Mouse (Mus musculus) kidney, postnatal 36 days (tissue): ENCODE results near the gene Mtmr12.
A peak's percentile ranks its signal among the peaks of the same experiment; 100 is the strongest.

ENCODE experiments used
- DNase-seq, 2 experiments: peaks; one replicate each; pipeline ENCODE4 v3.0.0; 2021 to 2022; ENCODE audit warnings: mixed read lengths in 2 of 2

Mtmr12 gene

DNA sequence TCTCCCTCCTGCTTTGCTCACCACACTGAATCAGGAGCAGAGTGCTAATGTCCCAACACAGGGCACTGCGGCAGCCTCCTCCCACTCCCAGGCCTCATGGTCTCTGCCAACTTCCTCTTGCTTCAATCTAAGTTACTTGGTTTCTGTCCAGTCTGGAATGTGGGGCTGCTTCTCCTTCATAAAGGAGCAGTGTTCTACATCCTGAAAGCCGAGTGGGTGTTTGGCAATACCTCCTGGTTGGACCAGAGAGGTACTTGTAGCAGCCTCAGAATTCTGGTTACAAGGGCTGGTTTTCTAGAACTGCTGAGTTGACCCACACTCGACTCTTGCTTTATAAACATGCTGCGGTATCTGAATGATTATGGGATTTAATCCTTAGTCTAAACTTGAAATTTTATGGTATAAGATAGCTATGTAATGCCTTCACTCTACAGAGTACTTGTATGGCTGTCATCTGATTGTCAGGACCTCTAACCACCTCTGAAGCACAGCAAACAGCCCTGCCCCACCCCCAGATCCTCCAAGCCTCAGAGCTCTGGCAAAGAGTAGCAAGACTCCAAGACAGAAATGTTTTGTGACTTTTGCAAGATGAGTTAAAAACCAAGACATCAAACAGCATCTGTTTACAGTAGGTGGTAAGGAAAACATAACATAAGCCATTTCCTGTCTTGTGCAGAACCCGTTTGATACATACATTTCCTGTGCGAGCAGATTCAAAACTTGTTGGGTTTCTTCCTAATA is 80.1 kb downstream of the Mtmr12 start:
- no peak for DNase-seq

DNA sequence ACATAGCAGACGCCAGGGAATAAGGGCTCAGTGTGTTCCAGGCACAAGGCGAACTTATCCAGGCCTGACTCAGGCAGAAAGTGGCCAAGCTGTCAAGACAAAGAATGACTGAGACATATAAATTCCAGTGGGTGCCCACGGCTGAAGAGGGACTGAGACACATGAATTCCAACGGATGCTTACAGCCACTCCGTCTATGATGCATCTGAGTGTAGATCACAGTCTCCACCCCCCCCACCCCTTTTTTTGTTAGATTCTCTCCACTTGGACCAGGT is 80.6 kb downstream of the Mtmr12 start:
- no peak for DNase-seq

DNA sequence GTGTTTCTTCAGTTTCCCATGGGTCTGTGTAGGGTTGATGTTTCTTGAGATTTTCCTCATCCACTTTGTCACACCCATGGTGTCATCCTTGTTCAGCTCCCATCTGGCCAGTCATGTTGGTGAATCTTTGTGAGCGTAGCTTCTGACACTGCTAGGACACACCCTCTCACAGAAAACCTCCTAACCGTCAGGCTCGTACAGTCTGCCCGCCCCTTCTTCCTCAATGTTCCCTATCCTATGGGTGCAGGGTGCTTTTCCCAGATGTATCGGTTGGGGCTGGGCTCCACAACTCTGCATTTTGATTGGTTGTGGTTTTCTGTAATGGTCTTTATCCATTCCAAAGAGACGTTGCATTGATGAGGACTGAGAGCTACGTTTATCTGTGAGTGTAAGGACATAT is 85.5 kb downstream of the Mtmr12 start:
- no peak for DNase-seq

DNA sequence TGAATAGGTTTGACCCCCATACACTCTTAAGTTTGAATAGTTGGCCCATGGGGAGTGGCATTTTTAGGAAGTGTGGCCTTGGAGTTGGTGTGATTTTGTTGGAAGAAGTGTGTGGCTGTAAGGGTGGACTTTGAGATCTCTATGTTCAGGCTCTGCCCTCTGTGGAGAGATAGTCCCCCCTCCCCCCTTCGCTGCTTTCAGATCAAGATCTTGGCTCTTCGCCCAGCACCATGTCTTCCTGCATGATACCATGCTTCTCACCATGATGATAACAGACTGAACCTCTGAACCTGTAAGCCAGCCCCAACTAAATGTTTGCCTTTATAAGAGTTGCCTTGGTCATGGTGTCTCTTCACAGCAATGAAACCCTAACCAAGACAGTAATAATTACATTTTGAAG is 86.9 kb downstream of the Mtmr12 start:
- DNase-seq = no peak

DNA sequence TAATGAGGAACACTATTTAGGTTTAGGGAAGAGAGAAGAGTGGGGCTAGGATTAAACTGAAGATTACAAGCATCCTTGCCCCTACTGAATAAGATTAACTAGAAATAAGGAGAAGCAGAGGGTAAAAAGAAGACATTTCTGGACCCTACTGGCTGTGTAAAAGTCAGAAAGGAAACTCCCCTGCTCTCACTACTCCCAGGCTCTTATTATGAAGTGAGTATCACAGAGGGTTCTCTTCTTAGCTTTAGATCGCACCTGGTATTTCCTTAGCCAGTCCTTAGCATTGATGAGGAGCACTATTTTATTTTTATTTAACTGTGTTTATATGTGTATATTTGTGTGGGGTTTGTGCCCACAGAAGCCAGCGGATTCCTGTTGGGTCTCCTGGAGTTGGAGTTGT is 91.4 kb downstream of the Mtmr12 start:
- DNase-seq = no peak

DNA sequence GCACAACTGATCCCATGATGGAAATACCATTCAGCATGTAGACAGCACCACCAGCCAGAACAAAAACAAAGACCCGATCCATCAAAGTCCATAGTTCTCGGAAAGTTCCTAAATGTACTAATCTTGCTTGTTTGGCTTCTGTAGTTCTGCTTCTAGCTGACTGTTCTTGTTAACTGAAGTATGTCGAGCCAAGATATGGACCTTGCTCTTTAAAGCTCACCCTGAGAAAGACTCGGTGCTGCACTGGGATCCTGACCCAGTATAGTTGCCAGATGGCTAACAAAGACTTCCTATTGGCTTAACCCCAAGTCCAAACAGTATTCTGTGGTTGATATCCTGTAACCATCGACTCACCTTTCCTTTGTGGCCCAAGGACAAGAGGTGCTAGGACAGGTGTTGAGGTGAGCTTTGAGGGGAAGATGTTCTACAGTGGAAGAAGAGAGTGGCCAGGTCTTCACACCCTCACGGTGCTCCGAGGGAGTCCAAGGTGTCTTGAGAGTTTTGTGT is 93.5 kb downstream of the Mtmr12 start:
- DNase-seq = peak; percentile 17 to 49

DNA sequence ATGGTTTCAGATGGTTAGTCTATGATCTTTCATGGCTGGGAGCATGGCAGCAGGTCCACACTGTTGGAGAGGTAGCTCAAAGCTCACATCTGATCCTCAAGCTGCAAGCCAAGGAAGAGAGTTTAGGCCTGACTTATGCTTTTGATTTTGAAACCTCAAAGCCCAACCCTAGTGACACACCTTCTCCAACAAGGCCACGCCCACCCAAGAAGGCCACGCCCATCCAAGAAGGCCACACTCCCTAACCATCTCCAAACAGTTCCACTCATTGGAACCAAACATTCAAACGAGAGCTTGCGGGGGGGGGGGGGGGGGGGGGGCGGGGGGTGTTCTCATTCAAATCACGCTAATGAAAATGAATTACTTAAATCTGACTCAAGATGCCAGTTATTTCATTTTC is 96.9 kb downstream of the Mtmr12 start:
- DNase-seq = no peak

DNA sequence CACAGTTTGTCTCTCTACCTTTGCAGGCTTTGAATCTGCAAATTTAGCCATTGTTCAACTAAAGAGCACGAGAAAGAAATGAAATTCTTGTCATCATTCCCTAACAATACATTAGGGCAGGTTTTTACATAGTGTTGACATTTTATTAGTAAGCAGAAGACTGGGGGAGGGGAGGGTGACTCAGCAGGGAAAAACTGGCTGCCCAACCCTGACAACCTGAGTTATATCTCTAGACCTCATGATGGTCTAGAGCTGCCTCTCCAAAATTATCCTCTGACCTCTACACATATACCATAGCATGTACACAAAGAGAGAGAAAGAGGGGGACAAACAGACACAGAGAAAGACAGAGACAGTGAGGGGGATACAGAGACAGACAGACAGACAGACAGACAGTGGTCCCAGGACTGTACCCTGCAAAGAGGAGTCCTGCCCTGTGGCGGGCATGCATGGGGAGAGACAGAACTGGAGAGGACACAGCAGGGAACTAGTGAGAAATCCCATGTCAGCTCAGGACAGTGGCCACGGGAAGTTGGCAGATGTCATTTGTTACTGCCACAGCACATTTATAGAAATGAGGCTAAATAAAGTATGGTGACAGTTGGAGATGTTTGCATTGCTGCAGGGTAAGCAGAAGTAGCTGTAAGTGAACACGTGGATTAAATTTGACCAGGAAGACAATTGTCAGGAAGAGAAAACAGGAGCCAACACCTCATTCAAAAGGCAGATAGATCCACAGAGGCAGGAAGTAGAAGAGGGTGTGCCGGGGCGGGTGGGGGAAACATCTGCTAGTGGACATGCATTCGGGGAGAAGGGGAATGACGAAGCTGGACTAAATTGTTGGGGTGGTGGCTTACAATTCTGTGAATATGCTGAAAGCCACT is 101.6 kb downstream of the Mtmr12 start:
- DNase-seq = no peak

DNA sequence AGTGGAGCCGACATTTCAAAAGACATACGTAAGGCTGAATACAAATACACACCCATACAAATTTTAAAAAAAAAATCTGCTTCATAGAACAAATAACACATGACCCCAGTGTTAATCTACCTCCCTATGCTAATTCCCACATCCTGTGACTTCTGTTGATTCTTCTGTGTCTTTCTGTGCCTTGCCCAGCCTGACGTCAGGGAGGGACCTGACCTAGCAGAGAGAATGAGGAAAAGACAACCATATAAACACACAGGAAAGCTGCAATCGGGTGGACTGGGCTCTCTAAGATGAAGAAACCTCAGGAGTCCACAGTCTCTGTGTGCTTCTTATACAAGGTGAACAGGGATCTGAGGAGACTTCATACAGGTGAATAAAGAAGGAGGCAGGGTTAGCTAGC is 102.3 kb downstream of the Mtmr12 start:
- DNase-seq = no peak

DNA sequence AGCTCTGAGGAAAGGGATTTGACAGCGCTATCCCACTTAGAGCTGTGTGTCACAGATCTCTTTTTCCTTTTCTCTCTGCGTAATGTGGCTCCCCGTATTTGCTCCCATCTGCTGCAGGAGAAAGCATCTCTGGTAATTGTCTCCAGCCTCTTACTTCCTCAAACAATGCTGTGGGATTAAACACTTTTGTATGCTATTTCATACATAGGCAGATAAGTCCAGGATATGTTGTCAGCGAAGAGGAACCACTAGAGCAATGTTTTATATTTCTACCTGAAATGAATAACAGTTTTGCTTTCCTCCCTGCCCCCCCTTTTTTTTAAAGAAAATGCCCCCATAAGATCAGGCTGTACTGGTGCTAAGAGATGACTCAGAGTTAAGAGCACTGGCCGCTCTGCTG is 103.7 kb downstream of the Mtmr12 start:
- no peak for DNase-seq

DNA sequence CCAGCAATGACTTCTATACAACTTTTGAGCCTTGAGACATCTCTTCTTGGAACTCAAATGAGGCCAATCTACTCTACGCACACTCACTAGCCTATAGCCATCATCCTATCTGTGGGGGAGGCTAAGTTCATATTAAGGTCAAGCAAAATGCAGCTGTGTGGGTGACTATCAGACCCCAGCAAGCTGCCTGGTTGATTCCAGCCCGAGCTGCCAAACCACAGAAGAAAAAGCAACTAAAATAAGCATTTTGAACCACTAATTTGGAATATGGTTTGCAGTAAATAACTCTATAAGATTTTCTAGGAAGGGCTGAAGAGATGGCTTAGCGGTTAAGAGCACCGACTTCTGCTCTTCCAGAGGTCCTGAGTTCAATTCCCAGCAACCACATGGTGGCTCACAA is 105.8 kb downstream of the Mtmr12 start:
- DNase-seq = no peak

DNA sequence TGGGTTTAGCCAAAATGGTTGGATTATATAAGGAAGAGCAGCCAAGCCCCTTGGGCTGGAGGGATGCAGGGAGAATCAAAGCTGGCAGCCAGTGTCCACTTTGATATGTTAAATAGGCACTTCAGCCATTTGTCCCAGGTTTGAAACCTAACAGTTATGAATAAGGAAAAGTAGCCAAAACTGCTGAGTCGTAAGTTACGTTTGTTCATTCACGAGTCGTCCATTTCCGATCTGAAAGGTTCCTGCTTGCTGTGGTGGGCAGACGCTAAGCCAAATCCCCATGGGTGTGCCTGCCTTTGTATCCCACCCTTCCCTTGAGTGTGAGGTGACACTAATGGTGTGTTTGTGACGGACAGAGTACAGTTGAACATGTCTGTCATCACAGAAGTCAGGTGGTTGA is 106.6 kb downstream of the Mtmr12 start:
- DNase-seq = no peak

DNA sequence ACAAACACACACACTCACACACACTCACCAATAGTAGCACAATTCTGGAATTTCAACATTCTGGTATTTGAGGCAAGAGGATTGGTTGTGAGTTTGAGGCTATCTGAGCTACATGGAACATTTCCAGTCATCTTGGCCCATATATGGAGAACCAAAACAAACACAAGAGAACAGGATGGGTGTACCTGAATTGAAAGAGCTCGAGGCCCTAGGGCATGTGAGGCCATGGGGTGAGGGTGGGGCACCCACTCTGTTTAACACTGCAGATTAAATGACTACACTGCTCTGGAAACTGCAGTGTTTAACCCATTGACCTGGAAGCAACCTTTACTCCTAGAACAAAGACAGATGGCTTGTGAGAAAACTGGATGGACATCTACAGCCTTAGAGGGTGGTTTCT is 108.4 kb downstream of the Mtmr12 start:
- DNase-seq = no peak

DNA sequence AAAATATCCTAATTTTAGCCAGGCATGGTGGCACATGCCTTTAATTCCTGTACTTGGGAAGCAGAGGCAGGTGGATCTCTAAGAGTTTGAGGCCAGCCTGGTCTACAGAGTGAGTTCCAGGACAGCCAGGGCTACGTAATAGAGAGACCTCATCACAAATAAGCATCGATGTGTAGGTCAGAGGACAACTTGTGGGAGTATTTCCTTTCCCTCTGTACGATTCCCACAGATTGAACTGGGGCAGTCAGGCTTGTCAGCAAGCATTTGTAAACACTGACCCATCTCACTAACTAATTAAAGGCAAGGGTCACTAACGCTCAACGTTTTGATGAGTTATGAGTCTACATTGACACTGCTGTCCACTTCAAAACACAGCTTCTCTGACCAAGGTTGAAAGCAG is 109.8 kb downstream of the Mtmr12 start:
- no peak for DNase-seq

DNA sequence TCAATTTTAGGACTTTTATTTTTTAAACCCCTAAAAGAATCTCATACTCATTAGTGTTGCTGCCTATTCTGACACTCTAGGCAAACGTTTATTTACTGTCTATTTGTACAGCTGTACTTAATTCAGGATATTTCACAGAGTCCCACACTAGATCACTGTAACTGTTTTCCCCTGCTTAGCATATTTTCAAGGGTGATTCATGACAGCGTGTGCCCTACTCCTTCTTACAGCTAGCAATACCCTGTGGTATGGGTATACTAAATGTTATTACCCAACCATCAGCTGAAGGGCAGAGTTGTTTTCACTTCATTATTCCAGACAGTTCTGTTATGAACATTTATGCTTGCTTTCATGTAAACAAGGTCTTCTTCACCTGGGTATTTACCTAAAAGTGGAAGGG is 111.2 kb downstream of the Mtmr12 start:
- no peak for DNase-seq

DNA sequence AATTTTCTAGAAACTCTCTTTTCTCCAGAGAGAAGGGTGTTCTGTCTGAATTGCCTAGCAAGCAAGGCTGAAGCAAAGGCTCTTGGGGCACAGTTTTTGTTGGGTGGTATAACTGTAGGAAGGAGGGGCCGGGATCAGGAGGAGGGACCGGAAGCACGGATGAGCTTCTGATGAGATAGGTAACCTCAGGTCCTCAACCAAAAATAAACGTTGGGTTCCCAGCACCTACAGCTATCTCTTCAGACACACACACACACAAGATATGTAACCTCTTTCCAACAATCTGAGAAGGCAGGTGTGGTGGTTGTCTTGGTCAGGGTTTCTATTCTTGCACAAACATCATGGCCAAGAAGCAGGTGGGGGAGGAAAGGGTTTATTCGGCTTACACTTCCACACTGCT is 112.5 kb downstream of the Mtmr12 start:
- DNase-seq = no peak

DNA sequence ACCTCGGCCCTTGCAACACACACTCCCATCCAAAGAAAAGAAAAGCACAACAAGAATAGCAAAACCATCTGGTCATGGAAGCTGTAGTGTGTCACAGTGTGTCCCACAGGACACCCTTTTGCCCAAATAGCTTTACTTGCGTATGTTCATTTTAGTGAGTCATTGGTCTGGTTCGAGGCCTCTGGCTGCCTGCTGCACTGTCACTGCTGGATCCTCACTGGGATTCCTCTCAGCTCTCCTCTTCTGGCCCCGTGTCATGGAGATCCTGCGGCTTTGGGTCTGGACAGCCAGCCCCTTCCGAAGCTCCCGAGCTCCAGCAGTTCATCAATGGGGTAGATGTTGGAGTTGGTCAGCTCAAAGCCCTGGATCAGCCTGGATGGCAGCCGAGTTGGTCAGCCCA is 113.6 kb downstream of the Mtmr12 start:
- no peak for DNase-seq

DNA sequence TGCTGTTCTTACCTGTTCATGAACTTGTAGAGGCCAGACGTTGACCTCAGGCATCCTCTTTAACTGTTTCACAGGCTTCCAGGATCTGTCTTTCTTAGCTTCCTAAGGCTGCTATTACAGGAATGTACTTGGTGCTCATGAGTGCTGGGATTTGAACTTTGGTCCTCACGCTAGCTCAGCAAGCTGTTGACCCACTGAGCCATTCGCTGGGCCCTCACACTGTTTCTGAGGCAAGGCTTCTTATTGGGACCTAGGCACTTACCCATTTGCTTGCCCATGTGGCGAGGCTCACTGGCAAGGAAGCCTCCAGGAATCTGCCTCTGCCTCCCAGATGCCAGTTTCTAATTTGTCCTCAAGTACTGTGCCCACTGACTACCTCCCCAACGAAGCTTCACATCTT is 115.1 kb downstream of the Mtmr12 start:
- DNase-seq = peak; percentile 38 to 49

DNA sequence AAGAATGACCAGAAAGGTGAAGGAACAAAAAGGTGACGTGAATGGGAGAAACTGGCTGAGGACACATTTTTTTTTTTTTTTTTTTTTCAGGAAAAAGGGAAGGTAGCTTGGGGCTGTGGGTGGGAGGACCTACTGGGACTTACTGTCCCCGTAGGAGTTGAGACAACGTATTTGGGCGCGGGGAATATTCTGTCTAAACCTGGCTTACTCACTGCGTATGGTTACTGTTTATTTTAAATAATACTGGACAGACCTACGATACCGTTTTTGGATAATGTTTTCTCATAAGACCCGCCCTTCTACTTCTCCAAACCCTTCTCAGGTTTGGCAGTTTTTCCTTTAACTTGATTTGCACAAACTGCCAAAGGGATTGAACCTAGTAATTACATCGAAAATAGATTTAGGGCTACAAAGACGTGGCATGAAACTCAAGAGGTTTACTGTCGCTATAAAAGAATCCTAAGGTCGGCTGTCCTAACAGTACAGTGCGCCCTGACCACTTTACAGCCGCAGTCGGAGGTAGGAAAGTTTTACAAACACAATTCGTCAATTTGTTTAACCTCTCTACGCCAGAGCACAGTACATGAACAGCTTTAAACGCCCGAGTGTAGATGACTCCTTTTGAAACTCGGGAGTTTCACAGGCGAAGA is 115.7 kb downstream of the Mtmr12 start:
- no peak for DNase-seq

DNA sequence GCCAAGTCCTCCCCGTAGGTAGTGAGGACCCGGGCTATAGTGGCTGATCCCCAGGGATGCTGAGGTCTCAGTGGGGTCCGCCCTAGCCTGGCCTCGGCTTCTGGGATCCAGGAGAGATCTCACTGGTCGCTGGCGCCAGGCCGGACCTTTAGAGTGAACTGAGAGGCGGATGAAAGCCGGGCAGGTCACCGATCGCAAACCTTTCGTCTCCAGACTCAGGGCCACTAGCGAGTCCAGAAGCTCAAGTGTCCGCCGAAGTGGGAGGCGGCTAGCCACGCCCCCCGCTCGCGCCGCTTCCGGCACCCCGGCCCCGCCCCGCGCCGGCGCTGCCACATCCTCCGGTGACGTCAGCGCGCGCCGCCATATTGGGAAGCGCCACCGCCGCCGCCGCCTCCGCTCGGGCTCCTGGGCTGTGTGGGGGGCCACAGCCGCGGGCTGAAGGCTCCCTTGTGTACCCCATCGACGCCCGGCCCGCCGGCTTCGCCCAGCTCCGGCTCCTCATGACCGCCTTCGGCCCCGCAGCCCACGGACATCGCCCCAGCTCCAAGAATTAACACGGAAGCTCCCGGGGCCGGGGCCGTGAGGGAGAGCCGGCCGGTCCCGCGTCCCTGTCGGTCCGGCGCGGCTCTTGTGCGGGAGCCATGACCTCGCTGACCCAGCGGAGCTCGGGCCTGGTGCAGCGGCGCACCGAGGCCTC is 116.4 kb downstream of the Mtmr12 start, which contains the start of gene Golph3:
Gene Golph3 (plus strand): TSS at position 360 of the 697 bp plus-strand sequence.
- DNase-seq = peak; percentile 96 to 99

DNA sequence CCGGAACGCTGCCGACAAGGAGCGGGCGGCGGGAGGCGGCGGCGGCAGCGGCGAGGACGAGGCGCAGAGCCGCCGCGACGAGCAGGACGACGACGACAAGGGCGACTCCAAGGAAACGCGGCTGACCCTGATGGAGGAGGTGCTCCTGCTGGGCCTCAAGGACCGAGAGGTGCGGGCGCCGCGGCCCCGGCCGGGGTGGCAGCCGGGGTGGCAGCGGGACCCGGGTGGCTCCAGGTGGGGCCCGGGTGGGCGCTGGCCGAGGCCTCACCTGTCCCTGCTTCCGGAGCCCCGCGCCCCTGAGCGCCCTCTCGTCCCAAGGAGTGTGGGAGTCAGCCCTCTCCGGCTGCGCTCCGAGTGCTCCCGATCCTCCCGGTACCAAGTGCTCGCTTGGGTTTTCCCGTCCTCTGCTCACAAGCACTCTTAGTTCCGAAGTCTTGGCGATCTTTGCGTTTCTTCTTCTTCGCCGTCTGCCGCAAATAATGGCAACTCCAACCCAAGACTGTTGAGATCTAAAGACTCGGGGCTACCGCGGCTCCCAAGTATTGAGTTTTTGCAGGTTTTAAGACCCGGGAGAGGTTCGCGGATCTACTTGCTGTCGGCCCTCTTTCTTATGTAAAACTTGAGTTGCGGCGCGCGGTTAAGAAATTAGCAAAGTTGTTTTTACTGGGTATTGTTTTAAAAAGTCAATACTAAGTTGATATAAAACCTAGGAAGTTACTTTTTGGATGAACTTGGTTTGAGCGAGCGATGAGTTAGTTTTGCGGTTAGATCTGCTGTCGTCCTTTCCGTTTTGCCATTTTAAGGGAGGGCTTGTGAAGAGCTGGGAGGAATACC is 117.2 kb downstream of the Mtmr12 start, which contains the start of gene 1810049J17Rik:
Gene 1810049J17Rik (minus strand): TSS at position 112 of the 834 bp plus-strand sequence.
- DNase-seq = peak in 1 of 2 experiments; percentile 63
